Mouse (Mus musculus) spleen, adult 2 months (tissue): ENCODE measurements around the gene Pdcd1lg2.

Source experiments
- CTCF ChIP-seq: fragments of 200-500 bp; IDR thresholded peaks from 2 replicates; pipeline ENCODE4 v1.5.1; 2011; ENCODE audit warnings: mild to moderate bottlenecking, inconsistent platforms; ENCODE audit not compliant: insufficient read depth, insufficient read length, insufficient replicate concordance; ENCODE audit errors: extremely low read depth
- POLR2A ChIP-seq: fragments of 200-500 bp; IDR thresholded peaks from 2 replicates; pipeline ENCODE4 v1.6.1; 2011; ENCODE audit warnings: low read depth, low read length, inconsistent platforms

DNA sequence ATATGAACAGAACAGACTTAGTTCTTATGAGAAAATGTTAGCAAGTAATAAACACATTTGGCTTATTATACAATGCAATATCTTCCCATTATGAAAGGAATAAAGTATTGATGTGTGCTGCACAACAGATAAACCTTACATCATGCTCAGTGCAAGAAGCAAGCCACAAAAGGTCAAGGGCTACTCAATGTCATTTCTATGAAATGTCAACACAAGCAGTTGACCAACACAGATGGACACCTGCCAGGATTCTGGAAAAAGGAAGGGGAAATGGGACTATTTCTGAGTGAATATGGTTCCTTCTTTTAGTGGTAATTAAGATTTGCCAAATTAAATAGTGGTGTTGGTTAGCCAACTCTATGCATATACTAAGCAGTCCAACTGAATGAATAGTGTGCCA lies 9.2 kb downstream of the Pdcd1lg2 start:
- no peak for TF ChIP-seq CTCF
- TF ChIP-seq POLR2A = no peak
